Mouse (Mus musculus) lung, postnatal 0 days (tissue): Measurements from ENCODE around the gene Clock.

Experiments
- CTCF ChIP-seq: IDR thresholded peaks from 2 replicates; pipeline ENCODE4 v1.5.1; 2016; ENCODE audit warnings: antibody characterized with exemption, mild to moderate bottlenecking
- EP300 ChIP-seq: IDR thresholded peaks from 2 replicates; pipeline ENCODE4 v1.6.1; 2016; ENCODE audit warnings: antibody characterized with exemption, mild to moderate bottlenecking, control low read depth

DNA sequence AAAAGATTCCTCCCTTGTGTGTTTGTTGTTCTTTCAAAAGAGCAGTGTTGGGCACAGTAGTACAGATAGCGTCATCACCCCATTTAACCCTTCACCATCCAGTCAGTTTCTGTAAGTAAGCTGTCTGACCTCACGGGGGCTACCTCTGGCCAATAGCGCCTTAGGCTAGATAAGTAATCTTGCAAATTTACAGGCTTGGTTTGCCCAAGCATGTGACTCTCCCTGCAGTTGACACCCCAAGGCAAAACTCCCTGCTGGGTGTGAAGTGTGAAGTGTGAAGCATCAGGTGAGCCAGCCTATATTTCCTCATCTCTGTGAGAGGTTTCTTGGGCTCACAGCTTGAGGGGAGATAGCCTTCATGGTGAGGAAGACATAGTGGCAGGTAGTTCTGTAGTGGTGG is 144.5 kb downstream of the Clock start:
- TF ChIP-seq CTCF, result no peak
- TF ChIP-seq EP300, result no peak
